Comparison of ENCODE assay signal across 9 mouse cellular contexts in genomic region chr5:82989056-82989455, GRCm38 (mm10).
DNase-seq lines count a peak whose midpoint lies in the region; ATAC-seq and TF ChIP-seq lines count a peak whose summit lies in the region.
"Had no signal": no experiment of that assay in that cellular context is flagged by ENCODE, and none has a peak within 500 bp of the region (broad histone marks: within the 10 kb centered on the region; RNA-seq: fewer than 3 reads in every experiment).

No protein-coding gene starts in this region.

- DNase-seq in hindbrain, embryonic 11.5 days (ENCODE audit: low spot score): no peak
- peak; percentile 94 for DNase-seq in brain, embryonic 14.5 days (ENCODE audit: low read depth)
- DNase-seq in cerebellum, postnatal 10 days: peak; percentile 98
- DNase-seq in layer of hippocampus, postnatal 36 days: peak; percentile 72
- no peak for DNase-seq in MN1 (ENCODE audit: low spot score)

- no peaks in the 10 kb centered on the region for H3K36me3 ChIP-seq in hindbrain, embryonic 13.5 days
- no peaks in the 10 kb centered on the region for H3K36me3 ChIP-seq in hindbrain, embryonic 11.5 days (ENCODE audit: control insufficient read depth, insufficient read depth, low read length)
- no peaks in the 10 kb centered on the region for H3K36me3 ChIP-seq in intestine, embryonic 15.5 days

- no peak overlapping the region for H3K4me3 ChIP-seq in hindbrain, embryonic 13.5 days
- H3K4me3 ChIP-seq in hindbrain, embryonic 11.5 days (ENCODE audit: low read depth, low read length): no peak overlapping the region
- no peak overlapping the region for H3K4me3 ChIP-seq in intestine, embryonic 15.5 days (replicated peaks)

- no peak overlapping the region for H3K9ac ChIP-seq in hindbrain, embryonic 13.5 days
- H3K9ac ChIP-seq in hindbrain, embryonic 11.5 days (ENCODE audit: low read depth, low read length): no peak overlapping the region
- no peak overlapping the region for H3K9ac ChIP-seq in intestine, embryonic 15.5 days

- no peak overlapping the region for H3K27ac ChIP-seq in hindbrain, embryonic 13.5 days
- no peak overlapping the region for H3K27ac ChIP-seq in hindbrain, embryonic 11.5 days (ENCODE audit: low read depth, low read length)
- H3K27ac ChIP-seq in intestine, embryonic 15.5 days: no peak overlapping the region

- 62% methylated on average over 5 of the region's 5 CpGs for WGBS in hindbrain, embryonic 13.5 days
- WGBS in hindbrain, embryonic 11.5 days: 83% methylated on average over 5 of the region's 5 CpGs
- WGBS in intestine, embryonic 15.5 days: 86% methylated on average over 5 of the region's 5 CpGs

- no peak for TF ChIP-seq CTCF in brain, embryonic 14.5 days (IDR thresholded peaks at IDR 0.05; ENCODE audit: borderline replicate concordance, extremely low read depth, insufficient read depth, insufficient read length)

- H3K27me3 ChIP-seq in hindbrain, embryonic 13.5 days: no peaks in the 10 kb centered on the region
- H3K27me3 ChIP-seq in hindbrain, embryonic 11.5 days (ENCODE audit: control insufficient read depth, insufficient read depth, low read length): no peaks in the 10 kb centered on the region
- H3K27me3 ChIP-seq in intestine, embryonic 15.5 days (replicated peaks): no peaks in the 10 kb centered on the region

- no peaks in the 10 kb centered on the region for H3K9me3 ChIP-seq in hindbrain, embryonic 13.5 days
- no peaks in the 10 kb centered on the region for H3K9me3 ChIP-seq in hindbrain, embryonic 11.5 days (ENCODE audit: control insufficient read depth, low read length)
- H3K9me3 ChIP-seq in intestine, embryonic 15.5 days: no peaks in the 10 kb centered on the region

- H3K4me1 ChIP-seq in hindbrain, embryonic 13.5 days (replicated peaks): no peaks in the 10 kb centered on the region
- H3K4me1 ChIP-seq in hindbrain, embryonic 11.5 days (replicated peaks; ENCODE audit: control insufficient read depth, insufficient read depth, low read length): no peaks in the 10 kb centered on the region
- no peaks in the 10 kb centered on the region for H3K4me1 ChIP-seq in intestine, embryonic 15.5 days (replicated peaks)

- no peak for TF ChIP-seq POLR2A in brain, embryonic 14.5 days (IDR thresholded peaks at IDR 0.05; ENCODE audit: borderline replicate concordance, extremely low read depth, insufficient read depth, insufficient read length, poor library complexity, severe bottlenecking)

- ATAC-seq in hindbrain, embryonic 13.5 days (ENCODE audit: low FRiP score): peak; percentile 59; the same call in 1 of the 2 replicates
- no peak for ATAC-seq in hindbrain, embryonic 11.5 days (ENCODE audit: low FRiP score)
- no peak for ATAC-seq in intestine, embryonic 15.5 days
- no peak for ATAC-seq in megakaryocyte-erythroid progenitor cell, adult 5-6 weeks (replicated peaks; ENCODE audit: low FRiP score, low TSS enrichment, poor library complexity, severe bottlenecking)
- ATAC-seq: inflammation-experienced regulatory T-cells, adult 6 months had no signal

- no peak overlapping the region for H3K4me2 ChIP-seq in hindbrain, embryonic 13.5 days
- no peak overlapping the region for H3K4me2 ChIP-seq in hindbrain, embryonic 11.5 days (replicated peaks; ENCODE audit: low read depth, low read length)
- no peak overlapping the region for H3K4me2 ChIP-seq in intestine, embryonic 15.5 days (replicated peaks)

Comparison
In these comparisons a context has a peak if more than half of its experiments do, and no peak if none do; other contexts are left out.
1. DNase-seq: peak in brain, embryonic 14.5 days (single experiment), cerebellum, postnatal 10 days (2 of 2) and layer of hippocampus, postnatal 36 days (2 of 2); none in hindbrain, embryonic 11.5 days (single experiment) and MN1 (single experiment).